Mouse (Mus musculus) fat pad, adult 2 months (tissue): Measurements from ENCODE around the gene Polh.

Experiments
- DNase-seq: peaks from one replicate; pipeline ENCODE4 v3.0.0-alpha.2; 2011; ENCODE audit warnings: low read depth, low spot score; ENCODE audit errors: extremely low read depth

Polh gene

GRCm38 (mm10) chr17:46138563-46139236, 63.7 kb downstream of the Polh start:
- no peak for DNase-seq

- no peak for DNase-seq
These were observed 69.6 kb downstream of the Polh start for GRCm38 (mm10) chr17:46132862-46133261.

GRCm38 (mm10) chr17:46132058-46132718, 70.3 kb downstream of the Polh start:
- no peak for DNase-seq

- no peak for DNase-seq
These were observed 72.5 kb downstream of the Polh start for GRCm38 (mm10) chr17:46129741-46130498.

GRCm38 (mm10) chr17:46127814-46128493, 74.5 kb downstream of the Polh start:
- DNase-seq = no peak

- no peak for DNase-seq
These were observed 75.8 kb downstream of the Polh start for GRCm38 (mm10) chr17:46126608-46127007.

GRCm38 (mm10) chr17:46123953-46124700, 78.3 kb downstream of the Polh start:
- no peak for DNase-seq

GRCm38 (mm10) chr17:46123285-46123684, 79.2 kb downstream of the Polh start:
- DNase-seq = no peak

GRCm38 (mm10) chr17:46122791-46123190, 79.7 kb downstream of the Polh start:
- DNase-seq = no peak
